Comparison of ENCODE assay signal across 8 mouse cellular contexts in genomic region chr3:65975317-65975716, GRCm38 (mm10). TPM values are rescaled to one million over a fixed set of nuclear protein-coding genes. Genes with fewer than 3 reads are reported as not detected.
A peak's percentile ranks its signal among the peaks of the same experiment; 100 is the strongest.
DNase-seq lines count a peak whose midpoint lies in the region; ATAC-seq lines count a peak whose summit lies in the region.

No protein-coding gene starts in this region.

- WGBS in forebrain, embryonic 13.5 days: 0% methylated on average over 5 of the region's 5 CpGs
- 3% methylated on average over 5 of the region's 5 CpGs for WGBS in stomach, embryonic 14.5 days

- no peaks in the 10 kb centered on the region for H3K9me3 ChIP-seq in forebrain, embryonic 13.5 days (replicated peaks)
- no peaks in the 10 kb centered on the region for H3K9me3 ChIP-seq in megakaryocyte, embryonic 14.5 days
- no peaks in the 10 kb centered on the region for H3K9me3 ChIP-seq in stomach, embryonic 14.5 days (ENCODE audit: control insufficient read depth, low read depth, low read length)

- no peaks in the 10 kb centered on the region for H3K36me3 ChIP-seq in forebrain, embryonic 13.5 days (ENCODE audit: poor library complexity, severe bottlenecking)
- no peaks in the 10 kb centered on the region for H3K36me3 ChIP-seq in megakaryocyte, embryonic 14.5 days (replicated peaks; ENCODE audit: low read length)
- H3K36me3 ChIP-seq in stomach, embryonic 14.5 days (ENCODE audit: control insufficient read depth, insufficient read depth, low read length): no peaks in the 10 kb centered on the region

- peak overlapping the region; percentile 52 for H3K4me3 ChIP-seq in forebrain, embryonic 13.5 days
- H3K4me3 ChIP-seq in megakaryocyte, embryonic 14.5 days (replicated peaks): peak overlapping the region; percentile 94
- H3K4me3 ChIP-seq in stomach, embryonic 14.5 days (ENCODE audit: low read depth, low read length): peak overlapping the region; percentile 48

- H3K27ac ChIP-seq in forebrain, embryonic 13.5 days: peak overlapping the region; percentile 97
- H3K27ac ChIP-seq in stomach, embryonic 14.5 days (ENCODE audit: low read length): peak overlapping the region; percentile 97

- peak overlapping the region; percentile 64 for H3K9ac ChIP-seq in forebrain, embryonic 13.5 days
- H3K9ac ChIP-seq in stomach, embryonic 14.5 days (replicated peaks; ENCODE audit: low read depth, low read length): no peak overlapping the region

- H3K4me2 ChIP-seq in forebrain, embryonic 13.5 days: peak overlapping the region; percentile 62
- H3K4me2 ChIP-seq in stomach, embryonic 14.5 days (replicated peaks; ENCODE audit: low read depth, low read length): peak overlapping the region; percentile 52

- ATAC-seq in forebrain, embryonic 13.5 days: peak; percentile 28
- ATAC-seq in hematopoietic stem cell, adult 5-6 weeks (replicated peaks in 1 of 2; ENCODE audit: insufficient read depth in 1 of 2, low FRiP score in 2 of 2, low TSS enrichment in 1 of 2, low read depth in 1 of 2, poor library complexity in 2 of 2, severe bottlenecking in 2 of 2): peak; percentile 36 to 44; a peak in 3 of 4 replicates
- no peak for ATAC-seq in stomach, embryonic 14.5 days (ENCODE audit: insufficient number of reproducible peaks, insufficient read depth, low FRiP score, low read depth)

- DNase-seq in adrenal gland, postnatal 10 days: peak; percentile 65
- no peak for DNase-seq in adrenal gland, adult 18-20 months (ENCODE audit: low spot score in 2 of 2)
- peak; percentile 63 for DNase-seq in brain, adult 2 months (ENCODE audit: low read depth, low spot score)
- peak; percentile 10 to 40 for DNase-seq in left cerebral cortex, postnatal 25 days (ENCODE audit: low spot score in 2 of 2)

- H3K27me3 ChIP-seq in forebrain, embryonic 13.5 days: no peaks in the 10 kb centered on the region
- no peaks in the 10 kb centered on the region for H3K27me3 ChIP-seq in megakaryocyte, embryonic 14.5 days (replicated peaks)
- H3K27me3 ChIP-seq in stomach, embryonic 14.5 days (ENCODE audit: control insufficient read depth, insufficient read depth, low read length): no peaks in the 10 kb centered on the region

- H3K4me1 ChIP-seq in forebrain, embryonic 13.5 days: peaks cover 15% of the 10 kb centered on the region
- H3K4me1 ChIP-seq in megakaryocyte, embryonic 14.5 days: peaks cover 50% of the 10 kb centered on the region
- 0 out of 2 replicates have a peak, but pooled peaks cover 2% of the 10 kb centered on the region for H3K4me1 ChIP-seq in stomach, embryonic 14.5 days (ENCODE audit: control insufficient read depth, insufficient read depth, low read length)

- intact Hi-C loops in left cerebral cortex, postnatal 25 days (cut with DNase I): no loop called here

RNA-seq across cellular contexts. Expression of gene Ccnl1, which starts 17.3 kb away (rescaled TPM):
- total RNA-seq in adrenal gland, postnatal 10 days (2021): 10 to 100 TPM; 91.1 to 99.3 TPM
- 100 to 1,000 TPM in 1 of 2 experiments, 10 to 100 TPM in 1; 89.0 to 102 TPM for total RNA-seq in adrenal gland, adult 18-20 months (2021)
- 86.3 and 95.3 TPM in 2 replicates for polyA plus RNA-seq in forebrain, embryonic 13.5 days (2015; fragmentation: Nextera tagmentation; extraction: Ambion mirVana)
- 442 and 717 TPM in 2 replicates for total RNA-seq in hematopoietic stem cell, adult 5-6 weeks (2017)
- total RNA-seq in left cerebral cortex, postnatal 25 days (2021): 10 to 100 TPM; 47.1 to 50.9 TPM
- polyA plus RNA-seq in megakaryocyte, embryonic 14.5 days (2012; ENCODE audit: insufficient read depth, low replicate concordance): 21.7 and 48.3 TPM in 2 replicates
- polyA plus RNA-seq in stomach, embryonic 14.5 days (2014; fragmentation: Nextera tagmentation; extraction: Ambion mirVana): 137 and 146 TPM in 2 replicates

Comparison
In these comparisons a context has a peak if more than half of its experiments do, and no peak if none do; other contexts are left out.
1. DNase-seq: peak in adrenal gland, postnatal 10 days (single experiment), brain, adult 2 months (single experiment) and left cerebral cortex, postnatal 25 days (2 of 2); none in adrenal gland, adult 18-20 months (0 of 2).
2. Peak in every context shown above with its lines, with median percentiles within 50 percentile points of each other: H3K4me3 ChIP-seq.